8 mouse cellular contexts compared by ENCODE assay signal in the genomic region with DNA sequence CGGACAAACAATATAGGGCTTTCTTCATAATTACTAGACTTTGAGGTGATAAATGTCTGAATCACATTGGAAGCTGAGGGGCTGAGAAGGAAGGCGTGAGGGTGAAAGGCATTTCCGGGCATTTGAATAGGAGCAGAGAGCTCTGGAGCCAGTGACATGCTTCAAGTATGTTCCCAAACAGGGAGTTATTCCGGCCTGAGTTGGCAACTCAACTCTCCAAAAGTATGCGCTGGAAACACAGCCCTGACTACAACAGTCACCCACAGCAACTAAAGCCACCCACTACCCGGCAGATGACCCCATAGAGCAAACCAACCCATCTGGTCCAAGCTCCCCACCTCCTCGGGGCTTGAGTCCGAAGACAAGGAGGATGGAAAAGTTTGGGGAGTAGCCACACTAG. TPM values are rescaled to one million over a fixed set of nuclear protein-coding genes. Genes with fewer than 3 reads are reported as not detected.
DNase-seq lines count a peak whose midpoint lies in the region; ATAC-seq and TF ChIP-seq lines count a peak whose summit lies in the region.

No protein-coding gene starts in this region.

- peak overlapping the region; percentile 48 for H3K9ac ChIP-seq in forebrain, embryonic 13.5 days
- H3K9ac ChIP-seq in hindbrain, postnatal 0 days (replicated peaks; ENCODE audit: low read length), result no peak overlapping the region
- no peak overlapping the region; the same call in 1 of the 2 replicates for H3K9ac ChIP-seq in midbrain, embryonic 13.5 days (replicated peaks)

- H3K36me3 ChIP-seq in embryonic facial prominence, embryonic 10.5 days (replicated peaks), result no peaks in the 10 kb centered on the region
- no peaks in the 10 kb centered on the region for H3K36me3 ChIP-seq in forebrain, embryonic 13.5 days (ENCODE audit: poor library complexity, severe bottlenecking)
- no peaks in the 10 kb centered on the region for H3K36me3 ChIP-seq in hindbrain, postnatal 0 days (ENCODE audit: insufficient read depth, low read length)
- no peaks in the 10 kb centered on the region for H3K36me3 ChIP-seq in midbrain, embryonic 13.5 days

- no peaks in the 10 kb centered on the region for H3K9me3 ChIP-seq in embryonic facial prominence, embryonic 10.5 days
- no peaks in the 10 kb centered on the region for H3K9me3 ChIP-seq in forebrain, embryonic 13.5 days (replicated peaks)
- no peaks in the 10 kb centered on the region for H3K9me3 ChIP-seq in hindbrain, postnatal 0 days (ENCODE audit: low read length)
- H3K9me3 ChIP-seq in midbrain, embryonic 13.5 days, result no peaks in the 10 kb centered on the region

- H3K4me1 ChIP-seq in embryonic facial prominence, embryonic 10.5 days, result peaks cover 8% of the 10 kb centered on the region
- peaks cover 8% of the 10 kb centered on the region; the same call in 1 of the 2 replicates for H3K4me1 ChIP-seq in forebrain, embryonic 13.5 days
- no peaks in the 10 kb centered on the region for H3K4me1 ChIP-seq in hindbrain, postnatal 0 days (ENCODE audit: insufficient read depth, low read length)
- peaks cover 8% of the 10 kb centered on the region for H3K4me1 ChIP-seq in midbrain, embryonic 13.5 days (replicated peaks)

- peak overlapping the region; percentile 55 for H3K4me3 ChIP-seq in embryonic facial prominence, embryonic 10.5 days
- peak overlapping the region; percentile 39 for H3K4me3 ChIP-seq in forebrain, embryonic 13.5 days
- peak overlapping the region; percentile 30; the same call in 1 of the 2 replicates for H3K4me3 ChIP-seq in hindbrain, postnatal 0 days (ENCODE audit: low read length)
- peak overlapping the region; percentile 38 for H3K4me3 ChIP-seq in midbrain, embryonic 13.5 days (replicated peaks)

- TF ChIP-seq CTCF in hindbrain, postnatal 0 days (IDR thresholded peaks at IDR 0.05; ENCODE audit: low read depth), result no peak

- H3K4me2 ChIP-seq in forebrain, embryonic 13.5 days, result peak overlapping the region; percentile 68
- H3K4me2 ChIP-seq in hindbrain, postnatal 0 days (ENCODE audit: low read depth, low read length), result peak overlapping the region; percentile 67
- peak overlapping the region; percentile 64 for H3K4me2 ChIP-seq in midbrain, embryonic 13.5 days (replicated peaks)

- no peak for ATAC-seq in forebrain, embryonic 13.5 days
- ATAC-seq in hindbrain, postnatal 0 days, result no peak
- ATAC-seq in midbrain, embryonic 13.5 days, result no peak

- no peak for DNase-seq in embryonic facial prominence, embryonic 10.5 days (ENCODE audit: low spot score)
- DNase-seq in hindbrain, postnatal 0 days (ENCODE audit: low spot score), result no peak
- DNase-seq in right cerebral cortex, adult 2 months (ENCODE audit: low spot score in 2 of 2), result no peak
- DNase-seq in adrenal gland, postnatal 4 days (ENCODE audit: low spot score in 2 of 2), result no peak
- no peak for DNase-seq in natural killer cell, adult 2 months (ENCODE audit: low spot score in 2 of 2)
- no peak for DNase-seq in adrenal gland, postnatal 25 days

- no peak overlapping the region for H3K27ac ChIP-seq in embryonic facial prominence, embryonic 10.5 days (replicated peaks)
- no peak overlapping the region for H3K27ac ChIP-seq in forebrain, embryonic 13.5 days
- no peak overlapping the region for H3K27ac ChIP-seq in hindbrain, postnatal 0 days
- no peak overlapping the region for H3K27ac ChIP-seq in midbrain, embryonic 13.5 days

- 43% methylated on average over 8 of the region's 8 CpGs for whole genome bisulfite sequencing in embryonic facial prominence, embryonic 10.5 days
- WGBS in forebrain, embryonic 13.5 days, result 44% methylated on average over 8 of the region's 8 CpGs
- WGBS in hindbrain, postnatal 0 days, result 41% methylated on average over 8 of the region's 8 CpGs
- 53% methylated on average over 8 of the region's 8 CpGs for WGBS in midbrain, embryonic 13.5 days

- H3K27me3 ChIP-seq in embryonic facial prominence, embryonic 10.5 days (replicated peaks; ENCODE audit: low read depth, poor library complexity, severe bottlenecking), result peaks cover 33% of the 10 kb centered on the region
- H3K27me3 ChIP-seq in forebrain, embryonic 13.5 days, result peaks cover 17% of the 10 kb centered on the region
- H3K27me3 ChIP-seq in hindbrain, postnatal 0 days (ENCODE audit: insufficient read depth, low read length), result peaks cover 11% of the 10 kb centered on the region
- H3K27me3 ChIP-seq in midbrain, embryonic 13.5 days, result peaks cover 21% of the 10 kb centered on the region

RNA-seq across cellular contexts. Expression of a gene that starts 0.4 kb away (rescaled TPM):
- polyA plus RNA-seq in embryonic facial prominence, embryonic 10.5 days (2016; fragmentation: Nextera tagmentation; extraction: Ambion mirVana), result not detected in 2 replicates
- polyA plus RNA-seq in forebrain, embryonic 13.5 days (2015; fragmentation: Nextera tagmentation; extraction: Ambion mirVana), result not detected in 2 replicates
- not detected in 2 replicates for total RNA-seq in hindbrain, postnatal 0 days (2014; rRNA removed)
- not detected in 2 replicates for polyA plus RNA-seq in hindbrain, postnatal 0 days (2015; fragmentation: Nextera tagmentation; extraction: Ambion mirVana)
- polyA plus RNA-seq in midbrain, embryonic 13.5 days (2015; fragmentation: Nextera tagmentation; extraction: Ambion mirVana), result not detected in 2 replicates
- under 1 TPM in 1 of 2 experiments, not detected in 1; 0.11 TPM for total RNA-seq in adrenal gland, postnatal 4 days (2021)
- not detected in 2 replicates for total RNA-seq in adrenal gland, postnatal 25 days (2021)

RNA-seq across cellular contexts. Expression of a gene that starts 46.8 kb away (rescaled TPM):
- polyA plus RNA-seq in embryonic facial prominence, embryonic 10.5 days (2016; fragmentation: Nextera tagmentation; extraction: Ambion mirVana), result 0.30 and 0.45 TPM in 2 replicates
- polyA plus RNA-seq in forebrain, embryonic 13.5 days (2015; fragmentation: Nextera tagmentation; extraction: Ambion mirVana), result 0.09 and 0.23 TPM in 2 replicates
- total RNA-seq in hindbrain, postnatal 0 days (2014; rRNA removed), result 0.18 and 0.37 TPM in 2 replicates
- polyA plus RNA-seq in hindbrain, postnatal 0 days (2015; fragmentation: Nextera tagmentation; extraction: Ambion mirVana), result not detected in 2 replicates
- polyA plus RNA-seq in midbrain, embryonic 13.5 days (2015; fragmentation: Nextera tagmentation; extraction: Ambion mirVana), result 0.12 and 0.23 TPM in 2 replicates
- total RNA-seq in adrenal gland, postnatal 4 days (2021), result not detected
- not detected in 2 replicates for total RNA-seq in adrenal gland, postnatal 25 days (2021)
